Mouse (Mus musculus): Measurements from ENCODE around the gene Ly6g5b. TPM values are rescaled to one million over a fixed set of nuclear protein-coding genes. Genes with fewer than 3 reads are reported as not detected.

Gene Ly6g5b
- polyA plus RNA-seq, 1 experiment from 2014 or later, result 1.5 TPM

DNA sequence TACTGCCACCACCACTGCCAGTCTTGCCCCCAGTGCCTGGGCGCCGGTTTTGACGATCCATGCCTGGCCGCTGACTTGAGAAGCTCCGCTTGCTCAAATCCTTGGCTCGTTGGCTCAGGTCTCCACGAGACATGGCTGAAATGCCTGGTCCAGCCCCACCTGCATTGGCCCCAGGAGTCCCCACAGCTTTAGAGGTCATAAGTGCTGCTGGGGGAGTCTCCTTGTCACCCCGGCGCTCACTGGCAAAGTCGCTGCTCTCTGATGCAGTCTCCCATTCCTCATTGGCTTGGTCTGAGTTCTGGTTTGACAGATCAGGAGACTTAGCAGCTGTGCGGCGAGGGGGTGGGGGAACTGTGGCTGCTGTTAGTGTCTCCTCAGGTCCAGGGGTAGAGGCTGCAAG lies 40.2 kb upstream of the Ly6g5b start:
- no peak overlapping the region for H3K9ac ChIP-seq
- WGBS, result 96% methylated on average over 12 of the region's 12 CpGs

DNA sequence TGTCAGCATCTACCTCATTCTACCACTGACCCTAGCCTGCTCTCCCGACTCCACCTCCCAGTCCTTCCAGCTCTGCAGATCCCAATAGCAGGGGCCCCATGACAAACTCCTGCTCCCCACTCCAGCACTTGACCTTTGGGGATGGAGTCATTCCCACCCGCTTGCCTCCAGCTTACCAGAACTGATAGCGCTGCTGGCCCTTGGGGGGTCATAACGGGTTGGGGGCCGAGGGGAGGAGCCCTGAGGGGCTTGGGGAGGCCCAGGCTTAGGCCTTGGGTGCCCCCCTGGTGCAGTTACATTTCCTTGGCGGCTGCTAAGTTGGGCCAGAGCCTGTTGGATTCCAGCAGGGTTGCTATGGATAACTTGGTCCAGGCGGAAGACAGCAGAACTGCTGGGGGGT lies 39.4 kb upstream of the Ly6g5b start:
- Histone ChIP-seq H3K27ac (no peak overlapping the region; the same call in 1 of the 2 replicates), H3K9me3 (replicated peaks) (no peaks in the 10 kb centered on the region), H3K36me3 (peaks cover 98% of the 10 kb centered on the region), H3K9ac (no peak overlapping the region), H3K4me1 (no peaks in the 10 kb centered on the region), H3K4me2 (replicated peaks) (no peak overlapping the region), H3K27me3 (no peaks in the 10 kb centered on the region), H3K4me3 (no peak overlapping the region)
- WGBS, result 76% methylated on average over 7 of the region's 7 CpGs
- no peak for ATAC-seq (ENCODE audit: low FRiP score)

More for the DNA sequence above, 40.2 kb upstream of the Ly6g5b start:
- ATAC-seq (ENCODE audit: low FRiP score), result no peak
- Histone ChIP-seq H3K27me3 (no peaks in the 10 kb centered on the region), H3K9me3 (replicated peaks) (no peaks in the 10 kb centered on the region), H3K36me3 (peaks cover 98% of the 10 kb centered on the region), H3K4me3 (no peak overlapping the region), H3K27ac (no peak overlapping the region), H3K4me2 (replicated peaks) (no peak overlapping the region), H3K4me1 (no peaks in the 10 kb centered on the region)

DNA sequence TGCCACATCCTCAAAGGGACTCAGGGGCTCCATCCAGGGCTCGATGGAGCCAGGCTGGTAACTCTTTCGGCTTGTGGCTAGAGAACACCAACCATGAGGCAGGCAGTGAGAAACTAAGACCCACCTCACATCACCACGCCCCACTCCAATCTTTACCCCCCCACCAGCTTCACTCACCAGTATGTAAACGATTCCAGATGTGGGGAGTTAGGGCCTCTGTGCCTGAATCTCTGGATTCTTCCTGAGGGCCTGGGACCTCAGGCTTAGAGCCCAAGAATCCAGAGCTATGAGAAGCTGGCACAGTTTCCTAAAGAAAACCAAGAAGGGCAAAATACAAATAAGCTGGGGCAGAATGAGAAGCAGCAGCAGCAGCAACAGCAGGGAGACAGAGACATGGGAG lies 38.7 kb upstream of the Ly6g5b start:
- Histone ChIP-seq H3K4me3 (no peak overlapping the region), H3K27me3 (no peaks in the 10 kb centered on the region), H3K27ac (no peak overlapping the region), H3K4me2 (replicated peaks) (no peak overlapping the region), H3K4me1 (no peaks in the 10 kb centered on the region), H3K9ac (no peak overlapping the region), H3K36me3 (peaks cover 98% of the 10 kb centered on the region), H3K9me3 (replicated peaks) (no peaks in the 10 kb centered on the region)
- no peak for ATAC-seq (ENCODE audit: low FRiP score)
- 93% methylated on average over 4 of the region's 4 CpGs for WGBS

DNA sequence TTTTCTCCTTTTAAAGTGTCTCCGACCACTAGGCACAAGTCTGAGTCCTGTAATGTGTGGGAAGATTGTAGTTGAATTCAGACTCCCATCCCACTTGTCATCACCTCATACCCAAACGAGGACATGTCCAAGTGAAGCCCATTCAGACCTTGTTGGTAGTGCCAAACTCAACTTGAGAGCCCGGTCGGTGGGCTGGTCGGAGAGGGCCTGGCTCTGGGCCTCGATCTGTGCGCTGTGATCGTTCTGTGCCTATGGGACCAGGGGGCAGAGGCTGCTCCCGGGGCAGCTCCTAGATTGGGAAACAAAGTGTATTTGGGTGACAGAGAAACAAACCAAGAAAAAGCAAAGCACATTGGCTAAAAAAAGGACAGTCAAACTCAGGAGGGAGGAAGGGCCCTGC lies 37.8 kb upstream of the Ly6g5b start:
- no peak for ATAC-seq (ENCODE audit: low FRiP score)
- Histone ChIP-seq H3K27ac (no peak overlapping the region), H3K4me1 (no peaks in the 10 kb centered on the region), H3K9me3 (replicated peaks) (no peaks in the 10 kb centered on the region), H3K4me3 (no peak overlapping the region), H3K9ac (no peak overlapping the region), H3K27me3 (no peaks in the 10 kb centered on the region), H3K4me2 (replicated peaks) (no peak overlapping the region), H3K36me3 (peaks cover 98% of the 10 kb centered on the region)
- WGBS, result 92% methylated on average over 9 of the region's 9 CpGs

DNA sequence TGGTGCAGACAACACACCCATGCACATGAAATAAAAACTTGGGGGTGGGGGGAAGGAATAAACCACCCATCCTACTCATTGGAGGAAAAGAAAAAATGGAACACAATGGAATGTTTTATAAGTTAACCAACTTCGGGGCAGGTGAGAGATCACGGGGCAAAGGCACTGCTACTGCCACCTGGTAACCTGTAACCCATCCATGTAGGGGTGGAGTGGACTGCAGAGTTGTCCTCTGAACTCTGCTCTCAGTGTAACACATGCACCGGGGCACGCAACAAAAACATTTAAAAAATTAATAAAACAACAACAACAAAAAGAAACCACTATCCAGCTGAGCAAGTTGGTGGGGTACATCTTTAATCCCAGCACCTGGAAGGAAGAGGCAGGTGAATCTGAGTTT lies 36.9 kb upstream of the Ly6g5b start:
- no peak overlapping the region for H3K4me2 ChIP-seq (replicated peaks)
- H3K4me1 ChIP-seq, result no peaks in the 10 kb centered on the region
- no peak overlapping the region for H3K4me3 ChIP-seq
- no peak overlapping the region for H3K9ac ChIP-seq
- H3K27ac ChIP-seq, result no peak overlapping the region
- no peak for ATAC-seq (ENCODE audit: low FRiP score)
- no peaks in the 10 kb centered on the region for H3K27me3 ChIP-seq
- H3K9me3 ChIP-seq (replicated peaks), result no peaks in the 10 kb centered on the region
- 98% methylated on average over 4 of the region's 4 CpGs for WGBS
- H3K36me3 ChIP-seq, result peaks cover 96% of the 10 kb centered on the region

DNA sequence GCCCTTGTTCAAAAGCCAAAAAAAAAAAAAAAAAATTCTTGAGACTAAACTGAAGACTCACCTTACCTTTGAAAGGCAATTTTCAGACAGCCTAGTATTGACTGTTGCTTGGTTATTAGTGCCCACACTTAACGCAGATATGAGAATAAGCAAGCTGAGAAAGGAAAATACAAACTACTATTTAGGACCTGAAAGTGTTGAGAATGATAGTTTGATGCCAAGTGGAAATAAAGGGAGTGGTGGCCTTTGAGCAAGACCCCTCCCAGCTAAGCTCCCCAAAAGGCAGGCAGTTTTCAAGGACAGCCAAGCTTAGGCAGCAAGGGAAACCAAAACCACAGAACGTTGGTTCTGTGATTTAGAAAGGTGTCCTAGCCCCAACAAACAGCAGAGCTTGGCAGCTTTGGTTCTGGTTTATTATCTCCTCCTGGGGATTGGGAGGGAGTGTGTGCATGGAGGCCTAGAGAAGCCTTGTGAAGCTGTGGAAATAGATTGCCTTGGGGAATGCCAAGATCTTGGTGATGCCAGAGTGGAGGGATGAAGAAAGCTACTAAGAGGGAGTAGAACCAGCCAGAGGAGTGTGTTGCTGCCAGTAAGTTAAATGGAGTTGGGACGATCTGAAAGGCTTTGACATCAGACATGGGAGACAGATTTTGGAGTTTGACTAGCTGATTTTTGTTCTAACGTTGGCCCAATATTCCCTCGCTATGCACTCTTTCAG lies 32.9 kb upstream of the Ly6g5b start:
- Histone ChIP-seq H3K9me3 (replicated peaks) (no peaks in the 10 kb centered on the region), H3K36me3 (peaks cover 96% of the 10 kb centered on the region), H3K27me3 (no peaks in the 10 kb centered on the region), H3K27ac (no peak overlapping the region), H3K9ac (no peak overlapping the region), H3K4me2 (replicated peaks) (no peak overlapping the region), H3K4me3 (no peak overlapping the region), H3K4me1 (no peaks in the 10 kb centered on the region)
- WGBS, result 65% methylated on average over 5 of the region's 5 CpGs
- ATAC-seq (ENCODE audit: low FRiP score), result no peak

DNA sequence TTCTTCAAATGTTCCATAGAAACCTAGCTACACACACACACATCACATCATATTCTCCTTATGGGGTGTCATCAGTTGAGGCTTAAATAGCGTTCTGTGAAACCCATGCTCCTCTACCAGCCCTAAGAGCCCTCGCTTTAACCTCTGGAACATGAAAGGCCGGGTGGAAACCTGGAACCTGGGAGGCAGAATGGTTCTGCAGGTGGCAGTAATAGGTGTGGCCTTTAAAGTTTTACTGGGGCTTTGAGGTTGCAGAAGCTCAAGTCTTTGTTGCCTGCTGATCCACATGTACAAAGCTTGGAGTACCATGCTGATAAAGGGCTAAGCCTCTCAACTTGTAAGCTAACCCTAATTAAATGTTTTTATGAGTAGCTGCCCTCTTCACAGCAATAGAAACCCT lies 32.1 kb upstream of the Ly6g5b start:
- Histone ChIP-seq H3K4me1 (no peaks in the 10 kb centered on the region), H3K9ac (no peak overlapping the region), H3K9me3 (replicated peaks) (no peaks in the 10 kb centered on the region), H3K27me3 (no peaks in the 10 kb centered on the region), H3K4me2 (replicated peaks) (no peak overlapping the region), H3K36me3 (peaks cover 96% of the 10 kb centered on the region), H3K27ac (0 out of 2 replicates have a peak overlapping the region, but pooled peaks have one; percentile 30), H3K4me3 (no peak overlapping the region)
- 61% methylated on average over 3 of the region's 3 CpGs for WGBS
- no peak for ATAC-seq (ENCODE audit: low FRiP score)

DNA sequence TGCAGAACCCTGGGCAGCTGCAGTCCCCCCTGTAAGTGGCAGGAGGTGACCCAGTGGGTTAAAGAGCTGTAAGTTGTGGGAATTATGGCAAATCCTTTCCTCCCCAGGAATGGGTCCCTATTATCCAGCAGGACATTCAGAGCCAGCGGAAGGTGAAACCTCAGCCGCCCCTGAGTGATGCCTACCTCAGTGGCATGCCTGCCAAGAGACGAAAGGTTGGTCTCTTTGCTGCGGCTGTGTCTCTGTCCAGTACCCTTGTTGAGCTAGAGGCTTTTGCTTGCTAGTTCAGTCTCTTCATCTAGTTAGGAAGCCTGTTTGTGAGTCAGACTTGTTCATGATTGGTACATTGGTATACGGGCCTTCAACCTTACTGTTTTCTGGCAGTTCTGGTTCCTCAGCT lies 30.9 kb upstream of the Ly6g5b start:
- WGBS, result 94% methylated on average over 5 of the region's 5 CpGs
- Histone ChIP-seq H3K36me3 (peaks cover 96% of the 10 kb centered on the region), H3K9ac (no peak overlapping the region), H3K4me2 (replicated peaks) (no peak overlapping the region), H3K9me3 (replicated peaks) (no peaks in the 10 kb centered on the region), H3K27me3 (no peaks in the 10 kb centered on the region), H3K27ac (peak overlapping the region; percentile 48; the same call in 1 of the 2 replicates), H3K4me3 (no peak overlapping the region), H3K4me1 (no peaks in the 10 kb centered on the region)
- ATAC-seq (ENCODE audit: low FRiP score), result no peak

DNA sequence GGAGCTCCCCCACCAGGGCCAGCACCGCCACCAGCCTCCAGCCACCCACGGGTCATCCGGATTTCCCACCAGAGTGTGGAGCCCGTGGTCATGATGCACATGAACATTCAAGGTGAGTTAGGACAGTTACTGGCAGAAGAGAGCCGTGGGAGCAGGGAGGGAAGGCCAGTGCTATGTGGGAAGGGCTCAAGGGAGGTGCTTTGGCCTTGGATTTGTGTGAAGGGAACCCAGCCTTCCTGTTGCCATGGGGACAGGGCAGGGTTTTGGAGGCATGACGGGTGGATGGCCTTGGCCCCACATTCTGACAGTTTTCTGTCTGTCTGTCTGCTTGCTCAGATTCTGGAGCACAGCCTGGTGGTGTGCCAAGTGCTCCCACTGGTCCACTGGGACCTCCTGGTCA lies 26.7 kb upstream of the Ly6g5b start:
- Histone ChIP-seq H3K27me3 (no peaks in the 10 kb centered on the region), H3K4me1 (peaks cover 12% of the 10 kb centered on the region), H3K27ac (no peak overlapping the region), H3K9ac (no peak overlapping the region), H3K4me2 (replicated peaks) (no peak overlapping the region), H3K36me3 (peaks cover 93% of the 10 kb centered on the region), H3K4me3 (no peak overlapping the region), H3K9me3 (replicated peaks) (no peaks in the 10 kb centered on the region)
- ATAC-seq (ENCODE audit: low FRiP score), result no peak
- 92% methylated on average over 6 of the region's 6 CpGs for WGBS

DNA sequence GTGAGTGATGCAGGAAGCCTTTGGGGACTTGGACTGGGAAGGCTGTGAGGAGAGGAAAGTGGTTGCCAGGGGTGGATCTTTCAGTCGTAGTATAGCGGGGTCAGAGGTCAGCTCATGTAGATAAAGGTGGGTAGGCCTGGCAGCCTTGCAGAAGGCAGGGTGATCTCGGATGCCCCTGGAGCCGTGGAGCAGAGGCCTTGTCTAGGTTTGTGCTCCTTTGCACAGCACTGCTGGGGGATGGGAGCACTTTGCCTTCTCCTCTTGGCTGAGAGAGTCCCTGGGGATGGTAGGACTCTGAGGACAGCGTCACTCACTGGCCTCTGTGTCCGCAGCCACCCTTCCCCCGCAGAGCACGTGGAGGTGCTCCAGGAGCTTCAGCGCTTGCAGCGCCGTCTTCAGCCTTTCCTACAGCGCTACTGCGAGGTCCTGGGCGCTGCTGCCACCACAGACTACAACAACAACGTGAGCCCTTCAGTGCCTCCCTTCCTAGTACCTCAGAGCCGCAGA lies 25.3 kb upstream of the Ly6g5b start:
- no peak overlapping the region for H3K4me2 ChIP-seq (replicated peaks)
- H3K4me3 ChIP-seq, result no peak overlapping the region
- peaks cover 19% of the 10 kb centered on the region for H3K4me1 ChIP-seq
- no peak overlapping the region for H3K27ac ChIP-seq
- ATAC-seq (ENCODE audit: low FRiP score), result no peak
- no peaks in the 10 kb centered on the region for H3K27me3 ChIP-seq
- H3K9me3 ChIP-seq (replicated peaks), result no peaks in the 10 kb centered on the region
- H3K36me3 ChIP-seq, result peaks cover 79% of the 10 kb centered on the region
- 77% methylated on average over 16 of the region's 16 CpGs for WGBS
- no peak overlapping the region for H3K9ac ChIP-seq

DNA sequence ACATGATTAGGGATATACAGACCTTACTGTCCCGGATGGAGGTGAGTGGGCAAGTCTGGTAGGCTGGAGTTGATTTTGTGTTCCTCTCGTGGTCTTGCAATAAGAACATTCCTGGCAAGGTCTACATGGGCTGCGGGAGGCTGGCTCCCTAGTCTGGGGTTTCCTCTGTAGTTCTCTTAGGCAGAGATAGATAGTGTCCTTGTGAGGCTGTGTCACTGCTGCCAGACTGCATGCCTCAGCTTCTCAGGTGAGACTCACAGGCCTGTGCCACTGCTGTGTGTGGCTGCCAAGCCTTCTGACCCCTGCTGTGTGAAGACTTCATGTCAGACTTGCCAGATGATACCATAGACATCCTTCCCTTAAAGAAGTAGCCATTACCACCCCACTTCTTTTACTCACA lies 24.0 kb upstream of the Ly6g5b start:
- H3K36me3 ChIP-seq, result peaks cover 66% of the 10 kb centered on the region
- 96% methylated on average over 3 of the region's 3 CpGs for WGBS
- no peak overlapping the region for H3K4me2 ChIP-seq (replicated peaks)
- H3K27ac ChIP-seq, result no peak overlapping the region
- no peaks in the 10 kb centered on the region for H3K27me3 ChIP-seq
- no peak overlapping the region for H3K9ac ChIP-seq
- peaks cover 19% of the 10 kb centered on the region for H3K4me1 ChIP-seq
- no peaks in the 10 kb centered on the region for H3K9me3 ChIP-seq (replicated peaks)
- ATAC-seq (ENCODE audit: low FRiP score), result no peak
- no peak overlapping the region for H3K4me3 ChIP-seq

DNA sequence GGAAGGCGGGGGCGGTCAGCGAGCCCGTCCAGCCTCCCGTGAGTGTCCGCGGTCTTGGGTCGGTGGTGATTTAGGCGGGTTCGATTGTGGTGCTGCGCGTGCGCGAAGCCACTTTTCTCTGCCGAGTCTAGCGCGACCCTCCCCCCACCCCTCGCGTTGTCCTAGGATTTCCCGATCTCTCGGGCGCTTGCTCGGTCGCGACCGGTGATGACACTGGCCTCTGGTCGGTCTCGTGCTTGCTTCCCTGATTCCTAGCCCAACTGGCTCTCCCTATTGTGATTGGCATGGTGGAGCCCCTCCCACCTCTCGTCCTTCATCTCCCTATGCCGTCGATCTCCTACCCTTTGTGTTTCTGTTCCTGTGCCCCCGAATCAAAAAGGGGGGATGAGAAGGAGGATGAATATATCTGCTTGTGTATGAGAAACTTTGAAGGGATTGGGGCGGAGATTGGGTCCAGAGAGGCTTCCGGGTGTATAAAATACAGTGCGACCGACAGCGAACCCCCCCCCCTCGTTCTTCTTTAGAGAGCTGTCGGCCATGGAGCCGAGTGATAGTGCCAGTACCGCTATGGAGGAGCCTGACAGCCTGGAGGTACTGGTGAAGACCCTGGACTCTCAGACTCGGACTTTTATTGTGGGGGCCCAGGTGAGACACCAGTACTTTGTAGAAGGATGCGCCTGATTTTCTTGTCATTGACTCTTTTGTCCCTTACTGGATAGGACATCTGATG lies 20.5 kb upstream of the Ly6g5b start:
- H3K36me3 ChIP-seq, result peaks cover 31% of the 10 kb centered on the region
- H3K27me3 ChIP-seq, result no peaks in the 10 kb centered on the region
- ATAC-seq (ENCODE audit: low FRiP score), result peak; percentile 75
- peak overlapping the region; percentile 76 for H3K4me3 ChIP-seq
- peak overlapping the region; percentile 80 for H3K4me2 ChIP-seq (replicated peaks)
- under 1% methylated on average over 42 of the region's 43 CpGs for WGBS
- no peaks in the 10 kb centered on the region for H3K9me3 ChIP-seq (replicated peaks)
- peaks cover 19% of the 10 kb centered on the region for H3K4me1 ChIP-seq
- H3K9ac ChIP-seq, result peak overlapping the region; percentile 77
- peak overlapping the region; percentile 96 for H3K27ac ChIP-seq
